Comparison of ENCODE assay signal across 15 mouse cellular contexts in genomic region chr9:106195693-106196092, GRCm38 (mm10). TPM values are rescaled to one million over a fixed set of nuclear protein-coding genes. Genes with fewer than 3 reads are reported as not detected.
DNase-seq lines count a peak whose midpoint lies in the region; ATAC-seq lines count a peak whose summit lies in the region.
"Had no signal": no experiment of that assay in that cellular context is flagged by ENCODE, and none has a peak within 500 bp of the region (broad histone marks: within the 10 kb centered on the region; RNA-seq: fewer than 3 reads in every experiment).

No protein-coding gene starts in this region.

- no peak for ATAC-seq in heart, embryonic 11.5 days (replicated peaks; ENCODE audit: insufficient number of reproducible peaks, low FRiP score, low TSS enrichment)
- no peak for ATAC-seq in neural tube, embryonic 13.5 days (ENCODE audit: low read depth)
- 0 out of 2 replicates have a peak, but pooled peaks have one; percentile 32 for ATAC-seq in hindbrain, embryonic 14.5 days (ENCODE audit: low FRiP score)
- ATAC-seq in megakaryocyte, adult 5-6 weeks (ENCODE audit: poor library complexity, severe bottlenecking): no peak

- no peak overlapping the region for H3K4me2 ChIP-seq in heart, embryonic 11.5 days
- H3K4me2 ChIP-seq in neural tube, embryonic 13.5 days: no peak overlapping the region
- no peak overlapping the region for H3K4me2 ChIP-seq in hindbrain, embryonic 14.5 days (replicated peaks)
- H3K4me2 ChIP-seq: limb, embryonic 15.5 days; lung, embryonic 15.5 days had no signal

- no peak overlapping the region for H3K9ac ChIP-seq in heart, embryonic 11.5 days (ENCODE audit: low read depth, low read length)
- no peak overlapping the region for H3K9ac ChIP-seq in neural tube, embryonic 13.5 days
- no peak overlapping the region for H3K9ac ChIP-seq in hindbrain, embryonic 14.5 days
- H3K9ac ChIP-seq: limb, embryonic 15.5 days; lung, embryonic 15.5 days had no signal

- no peaks in the 10 kb centered on the region for H3K27me3 ChIP-seq in heart, embryonic 11.5 days (ENCODE audit: control insufficient read depth, insufficient read depth, low read length)
- H3K27me3 ChIP-seq in neural tube, embryonic 13.5 days: no peaks in the 10 kb centered on the region
- no peaks in the 10 kb centered on the region for H3K27me3 ChIP-seq in hindbrain, embryonic 14.5 days (ENCODE audit: control insufficient read depth, insufficient read depth, low read length)
- H3K27me3 ChIP-seq: limb, embryonic 15.5 days; lung, embryonic 15.5 days had no signal

- H3K27ac ChIP-seq in heart, embryonic 11.5 days (ENCODE audit: low read depth, low read length): no peak overlapping the region
- H3K27ac ChIP-seq in neural tube, embryonic 13.5 days (replicated peaks): peak overlapping the region; percentile 38; the same call in 1 of the 2 replicates
- peak overlapping the region; percentile 55 for H3K27ac ChIP-seq in hindbrain, embryonic 14.5 days
- H3K27ac ChIP-seq: limb, embryonic 15.5 days; lung, embryonic 15.5 days had no signal

- DNase-seq in heart, adult 11 months: peak; percentile 88
- no peak for DNase-seq in neural tube, embryonic 10.5 days (ENCODE audit: extremely low spot score, low spot score)
- DNase-seq in hindbrain, embryonic 14.5 days (ENCODE audit: low spot score): peak; percentile 45
- peak; percentile 69 for DNase-seq in telencephalon, adult 2 months (ENCODE audit: low read depth, low spot score)
- DNase-seq in gastrocnemius, postnatal 10 days: no peak
- DNase-seq: B cell, adult 2 months; gastrocnemius, postnatal 25 days; kidney, adult 18-20 months; right cerebral cortex, adult 18-20 months had no signal

- 95% methylated on average over 8 of the region's 8 CpGs for WGBS in heart, embryonic 11.5 days (ENCODE audit: insufficient replicate concordance)
- 81% methylated on average over 8 of the region's 8 CpGs for WGBS in neural tube, embryonic 13.5 days
- 66% methylated on average over 8 of the region's 8 CpGs for WGBS in hindbrain, embryonic 14.5 days

- H3K4me3 ChIP-seq in heart, embryonic 11.5 days (ENCODE audit: low read depth, low read length): no peak overlapping the region
- H3K4me3 ChIP-seq in neural tube, embryonic 13.5 days: no peak overlapping the region
- H3K4me3 ChIP-seq in hindbrain, embryonic 14.5 days (replicated peaks; ENCODE audit: low read length): no peak overlapping the region
- H3K4me3 ChIP-seq: limb, embryonic 15.5 days; lung, embryonic 15.5 days had no signal

- H3K36me3 ChIP-seq in heart, embryonic 11.5 days (ENCODE audit: control insufficient read depth, insufficient read depth, low read length): peaks cover 17% of the 10 kb centered on the region
- peaks cover 27% of the 10 kb centered on the region for H3K36me3 ChIP-seq in neural tube, embryonic 13.5 days
- peaks cover 27% of the 10 kb centered on the region for H3K36me3 ChIP-seq in hindbrain, embryonic 14.5 days (replicated peaks; ENCODE audit: control insufficient read depth, insufficient read depth)

- H3K9me3 ChIP-seq in heart, embryonic 11.5 days (replicated peaks; ENCODE audit: control insufficient read depth, low read length): no peaks in the 10 kb centered on the region
- no peaks in the 10 kb centered on the region for H3K9me3 ChIP-seq in neural tube, embryonic 13.5 days
- no peaks in the 10 kb centered on the region for H3K9me3 ChIP-seq in hindbrain, embryonic 14.5 days (ENCODE audit: control insufficient read depth, low read length)
- H3K9me3 ChIP-seq: G1E; limb, embryonic 15.5 days; lung, embryonic 15.5 days had no signal

- H3K4me1 ChIP-seq in heart, embryonic 11.5 days (ENCODE audit: control insufficient read depth, insufficient read depth, low read length): peaks cover 14% of the 10 kb centered on the region
- peaks cover 22% of the 10 kb centered on the region for H3K4me1 ChIP-seq in neural tube, embryonic 13.5 days (replicated peaks)
- H3K4me1 ChIP-seq in hindbrain, embryonic 14.5 days (replicated peaks; ENCODE audit: control insufficient read depth, insufficient read depth, low read length): peaks cover 14% of the 10 kb centered on the region

RNA-seq across cellular contexts. Expression of gene Ppm1m, which starts 3.9 kb away (rescaled TPM):
- 20.6 and 23.5 TPM in 2 replicates for polyA plus RNA-seq in heart, embryonic 11.5 days (2014; fragmentation: Nextera tagmentation; extraction: Ambion mirVana)
- polyA plus RNA-seq in neural tube, embryonic 13.5 days (2015; fragmentation: Nextera tagmentation; extraction: Ambion mirVana): 18.7 and 22.8 TPM in 2 replicates
- 13.0 and 13.4 TPM in 2 replicates for polyA plus RNA-seq in hindbrain, embryonic 14.5 days (2014; fragmentation: Nextera tagmentation; extraction: Ambion mirVana)
- total RNA-seq in megakaryocyte, adult 5-6 weeks (2015): 42.3 and 52.2 TPM in 2 replicates
- total RNA-seq in megakaryocyte, adult 5-6 weeks (2017): 46.4 and 49.6 TPM in 2 replicates
- total RNA-seq in gastrocnemius, postnatal 10 days (2021): 10 to 100 TPM in 1 of 2 experiments, 1 to 10 TPM in 1; 8.0 to 10.0 TPM

RNA-seq across cellular contexts. Expression of gene Twf2, which starts 7.2 kb away (rescaled TPM):
- polyA plus RNA-seq in heart, embryonic 11.5 days (2014; fragmentation: Nextera tagmentation; extraction: Ambion mirVana): 55.6 and 62.2 TPM in 2 replicates
- polyA plus RNA-seq in neural tube, embryonic 13.5 days (2015; fragmentation: Nextera tagmentation; extraction: Ambion mirVana): 54.1 and 57.1 TPM in 2 replicates
- polyA plus RNA-seq in hindbrain, embryonic 14.5 days (2014; fragmentation: Nextera tagmentation; extraction: Ambion mirVana): 49.6 and 52.9 TPM in 2 replicates
- 76.8 and 79.8 TPM in 2 replicates for total RNA-seq in megakaryocyte, adult 5-6 weeks (2015)
- total RNA-seq in megakaryocyte, adult 5-6 weeks (2017): 109 and 110 TPM in 2 replicates
- total RNA-seq in gastrocnemius, postnatal 10 days (2021): 10 to 100 TPM; 57.2 to 70.5 TPM

RNA-seq across cellular contexts. Expression of gene Wdr82, which starts 25.0 kb away (rescaled TPM):
- polyA plus RNA-seq in heart, embryonic 11.5 days (2014; fragmentation: Nextera tagmentation; extraction: Ambion mirVana): 22.7 and 24.4 TPM in 2 replicates
- 27.7 and 29.6 TPM in 2 replicates for polyA plus RNA-seq in neural tube, embryonic 13.5 days (2015; fragmentation: Nextera tagmentation; extraction: Ambion mirVana)
- 40.2 and 42.3 TPM in 2 replicates for polyA plus RNA-seq in hindbrain, embryonic 14.5 days (2014; fragmentation: Nextera tagmentation; extraction: Ambion mirVana)
- 41.5 and 49.1 TPM in 2 replicates for total RNA-seq in megakaryocyte, adult 5-6 weeks (2015)
- 49.8 and 61.9 TPM in 2 replicates for total RNA-seq in megakaryocyte, adult 5-6 weeks (2017)
- 10 to 100 TPM; 31.1 to 38.8 TPM for total RNA-seq in gastrocnemius, postnatal 10 days (2021)

RNA-seq across cellular contexts. Expression of gene Tlr9, which starts 26.7 kb away (rescaled TPM):
- polyA plus RNA-seq in heart, embryonic 11.5 days (2014; fragmentation: Nextera tagmentation; extraction: Ambion mirVana): not detected in 2 replicates
- not detected in 2 replicates for polyA plus RNA-seq in neural tube, embryonic 13.5 days (2015; fragmentation: Nextera tagmentation; extraction: Ambion mirVana)
- polyA plus RNA-seq in hindbrain, embryonic 14.5 days (2014; fragmentation: Nextera tagmentation; extraction: Ambion mirVana): 0.12 TPM in 1 of 2 replicates, not detected in the other
- total RNA-seq in megakaryocyte, adult 5-6 weeks (2015): 47.5 and 51.3 TPM in 2 replicates
- total RNA-seq in megakaryocyte, adult 5-6 weeks (2017): 7.4 and 10.9 TPM in 2 replicates
- under 1 TPM; 0.52 to 0.90 TPM for total RNA-seq in gastrocnemius, postnatal 10 days (2021)
- polyA plus RNA-seq: G1E; lung, embryonic 15.5 days had no signal

RNA-seq across cellular contexts. Expression of gene Glyctk, which starts 37.8 kb away (rescaled TPM):
- 0.57 and 1.1 TPM in 2 replicates for polyA plus RNA-seq in heart, embryonic 11.5 days (2014; fragmentation: Nextera tagmentation; extraction: Ambion mirVana)
- 4.9 and 5.1 TPM in 2 replicates for polyA plus RNA-seq in neural tube, embryonic 13.5 days (2015; fragmentation: Nextera tagmentation; extraction: Ambion mirVana)
- 2.3 and 3.0 TPM in 2 replicates for polyA plus RNA-seq in hindbrain, embryonic 14.5 days (2014; fragmentation: Nextera tagmentation; extraction: Ambion mirVana)
- 0.11 and 0.89 TPM in 2 replicates for total RNA-seq in megakaryocyte, adult 5-6 weeks (2015)
- 0.88 and 1.8 TPM in 2 replicates for total RNA-seq in megakaryocyte, adult 5-6 weeks (2017)
- total RNA-seq in gastrocnemius, postnatal 10 days (2021): under 1 TPM; 0.78 to 0.90 TPM

Comparison
In these comparisons a context has a peak if more than half of its experiments do, and no peak if none do; other contexts are left out.
1. DNase-seq: peak in heart, adult 11 months (single experiment), hindbrain, embryonic 14.5 days (single experiment) and telencephalon, adult 2 months (single experiment); none in neural tube, embryonic 10.5 days (single experiment) and gastrocnemius, postnatal 10 days (single experiment).